Mouse (Mus musculus): Measurements from ENCODE around the gene Irak4. TPM values are rescaled to one million over a fixed set of nuclear protein-coding genes. Genes with fewer than 3 reads are reported as not detected.
A peak's percentile ranks its signal among the peaks of the same experiment; 100 is the strongest.

The Irak4 gene
- total and polyA plus RNA-seq, 2 experiments from 2014 or later, result 1.8 to 2.7 TPM

- Histone ChIP-seq H3K4me2 (ENCODE audit: low read depth, low read length, poor library complexity, severe bottlenecking) (no peak overlapping the region), H3K4me1 (ENCODE audit: insufficient read depth, low read length) (no peaks in the 10 kb centered on the region), H3K9me3 (ENCODE audit: low read length) (no peaks in the 10 kb centered on the region), H3K27ac (ENCODE audit: low read depth, low read length) (no peak overlapping the region), H3K36me3 (ENCODE audit: insufficient read depth, low read length) (no peaks in the 10 kb centered on the region), H3K27me3 (ENCODE audit: insufficient read depth, low read length) (no peaks in the 10 kb centered on the region), H3K4me3 (ENCODE audit: low read depth, low read length) (no peak overlapping the region), H3K9ac (replicated peaks; ENCODE audit: low read length, poor library complexity, severe bottlenecking) (no peak overlapping the region)
- no peak for ATAC-seq (ENCODE audit: low FRiP score)
- no peak for DNase-seq (ENCODE audit: low spot score)
- WGBS, result 71% methylated on average over 16 of the region's 16 CpGs
- TF ChIP-seq CTCF (IDR thresholded peaks at IDR 0.05), result no peak
Measured at GRCm38 (mm10) chr15:94517913-94518491, 25.4 kb upstream of the Irak4 start.

GRCm38 (mm10) chr15:94520205-94520900 lies 23.1 kb upstream of the Irak4 start:
- Histone ChIP-seq H3K27me3 (ENCODE audit: insufficient read depth, low read length) (no peaks in the 10 kb centered on the region), H3K9ac (replicated peaks; ENCODE audit: low read length, poor library complexity, severe bottlenecking) (no peak overlapping the region), H3K36me3 (ENCODE audit: insufficient read depth, low read length) (no peaks in the 10 kb centered on the region), H3K4me2 (ENCODE audit: low read depth, low read length, poor library complexity, severe bottlenecking) (no peak overlapping the region), H3K4me3 (ENCODE audit: low read depth, low read length) (no peak overlapping the region), H3K4me1 (ENCODE audit: insufficient read depth, low read length) (no peaks in the 10 kb centered on the region), H3K9me3 (ENCODE audit: low read length) (no peaks in the 10 kb centered on the region), H3K27ac (ENCODE audit: low read depth, low read length) (no peak overlapping the region)
- ATAC-seq (ENCODE audit: low FRiP score), result no peak
- peak; percentile 90 for TF ChIP-seq CTCF (IDR thresholded peaks at IDR 0.05)
- DNase-seq (ENCODE audit: low spot score), result peak; percentile 91
- WGBS, result 45% methylated on average over 9 of the region's 9 CpGs

GRCm38 (mm10) chr15:94520959-94521358 lies 22.5 kb upstream of the Irak4 start:
- Histone ChIP-seq H3K27me3 (ENCODE audit: insufficient read depth, low read length) (no peaks in the 10 kb centered on the region), H3K9me3 (ENCODE audit: low read length) (no peaks in the 10 kb centered on the region), H3K4me3 (ENCODE audit: low read depth, low read length) (no peak overlapping the region), H3K4me1 (ENCODE audit: insufficient read depth, low read length) (no peaks in the 10 kb centered on the region), H3K9ac (replicated peaks; ENCODE audit: low read length, poor library complexity, severe bottlenecking) (no peak overlapping the region), H3K36me3 (ENCODE audit: insufficient read depth, low read length) (no peaks in the 10 kb centered on the region), H3K27ac (ENCODE audit: low read depth, low read length) (no peak overlapping the region), H3K4me2 (ENCODE audit: low read depth, low read length, poor library complexity, severe bottlenecking) (no peak overlapping the region)
- ATAC-seq (ENCODE audit: low FRiP score) (no peak), DNase-seq (ENCODE audit: low spot score) (no peak)
- 79% methylated on average over 5 of the region's 5 CpGs for WGBS
- TF ChIP-seq CTCF (IDR thresholded peaks at IDR 0.05), result no peak

- no peak overlapping the region for H3K4me2 ChIP-seq (ENCODE audit: low read depth, low read length, poor library complexity, severe bottlenecking)
- no peaks in the 10 kb centered on the region for H3K9me3 ChIP-seq (ENCODE audit: low read length)
- no peak overlapping the region for H3K4me3 ChIP-seq (ENCODE audit: low read depth, low read length)
- H3K27me3 ChIP-seq (ENCODE audit: insufficient read depth, low read length), result no peaks in the 10 kb centered on the region
- DNase-seq (ENCODE audit: low spot score), result no peak
- no peak overlapping the region for H3K9ac ChIP-seq (replicated peaks; ENCODE audit: low read length, poor library complexity, severe bottlenecking)
- no peaks in the 10 kb centered on the region for H3K4me1 ChIP-seq (ENCODE audit: insufficient read depth, low read length)
- H3K27ac ChIP-seq (ENCODE audit: low read depth, low read length), result no peak overlapping the region
- WGBS, result 91% methylated on average over 28 of the region's 28 CpGs
- no peak for TF ChIP-seq CTCF (IDR thresholded peaks at IDR 0.05)
- no peak for ATAC-seq (ENCODE audit: low FRiP score)
- H3K36me3 ChIP-seq (ENCODE audit: insufficient read depth, low read length), result no peaks in the 10 kb centered on the region
Measured at GRCm38 (mm10) chr15:94523251-94523650, 20.2 kb upstream of the Irak4 start.

- no peak overlapping the region for H3K4me3 ChIP-seq (ENCODE audit: low read depth, low read length)
- no peak for ATAC-seq (ENCODE audit: low FRiP score)
- H3K4me2 ChIP-seq (ENCODE audit: low read depth, low read length, poor library complexity, severe bottlenecking), result no peak overlapping the region
- no peaks in the 10 kb centered on the region for H3K4me1 ChIP-seq (ENCODE audit: insufficient read depth, low read length)
- no peaks in the 10 kb centered on the region for H3K27me3 ChIP-seq (ENCODE audit: insufficient read depth, low read length)
- DNase-seq (ENCODE audit: low spot score), result no peak
- H3K27ac ChIP-seq (ENCODE audit: low read depth, low read length), result no peak overlapping the region
- H3K36me3 ChIP-seq (ENCODE audit: insufficient read depth, low read length), result no peaks in the 10 kb centered on the region
- no peaks in the 10 kb centered on the region for H3K9me3 ChIP-seq (ENCODE audit: low read length)
- 81% methylated on average over 12 of the region's 12 CpGs for WGBS
- H3K9ac ChIP-seq (replicated peaks; ENCODE audit: low read length, poor library complexity, severe bottlenecking), result no peak overlapping the region
- TF ChIP-seq CTCF (IDR thresholded peaks at IDR 0.05), result no peak
Measured at GRCm38 (mm10) chr15:94524956-94525355, 18.5 kb upstream of the Irak4 start.

GRCm38 (mm10) chr15:94530519-94530918 lies 12.9 kb upstream of the Irak4 start:
- no peak overlapping the region for H3K4me2 ChIP-seq (ENCODE audit: low read depth, low read length, poor library complexity, severe bottlenecking)
- no peaks in the 10 kb centered on the region for H3K4me1 ChIP-seq (ENCODE audit: insufficient read depth, low read length)
- DNase-seq (ENCODE audit: low spot score), result no peak
- no peak for TF ChIP-seq CTCF (IDR thresholded peaks at IDR 0.05)
- H3K4me3 ChIP-seq (ENCODE audit: low read depth, low read length), result no peak overlapping the region
- no peak overlapping the region for H3K27ac ChIP-seq (ENCODE audit: low read depth, low read length)
- no peaks in the 10 kb centered on the region for H3K9me3 ChIP-seq (ENCODE audit: low read length)
- no peak overlapping the region for H3K9ac ChIP-seq (replicated peaks; ENCODE audit: low read length, poor library complexity, severe bottlenecking)
- H3K27me3 ChIP-seq (ENCODE audit: insufficient read depth, low read length), result no peaks in the 10 kb centered on the region
- H3K36me3 ChIP-seq (ENCODE audit: insufficient read depth, low read length), result no peaks in the 10 kb centered on the region
- ATAC-seq (ENCODE audit: low FRiP score), result no peak
- WGBS, result 93% methylated on average over 3 of the region's 3 CpGs

Data from midbrain, postnatal 0 days (tissue).